Mouse (Mus musculus) natural killer cell, adult 2 months (primary cell): ENCODE measurements around the gene Irak1bp1.

Experiments
- DNase-seq, 2 experiments: peaks; one replicate each; pipeline ENCODE4 v3.0.0; 2022; ENCODE audit warnings: low spot score in 2 of 2

Irak1bp1 gene

GRCm38 (mm10) chr9:82877078-82877477, 47.7 kb downstream of the Irak1bp1 start:
- no peak for DNase-seq

- no peak for DNase-seq
Observed at GRCm38 (mm10) chr9:82884177-82884576, 54.8 kb downstream of the Irak1bp1 start.

- DNase-seq = no peak
Observed at GRCm38 (mm10) chr9:82888645-82889044, 59.3 kb downstream of the Irak1bp1 start.
